Mouse (Mus musculus): ENCODE data around the gene Pias4.
"Not testable (repeated sequence)": the region's sequence is repeated elsewhere in the genome, so short reads cannot be mapped to it uniquely, and the experiment has no call there.

The Pias4 gene

GRCm38 (mm10) chr10:81191342-81191982 lies 23.7 kb upstream of the Pias4 start:
- DNase-seq (ENCODE audit: low spot score in 2 of 2) = no peak

GRCm38 (mm10) chr10:81190912-81191321 lies 23.2 kb upstream of the Pias4 start:
- DNase-seq (ENCODE audit: low spot score in 2 of 2) = no peak

- no peak for DNase-seq (ENCODE audit: low spot score in 2 of 2)
These were observed 22.7 kb upstream of the Pias4 start for GRCm38 (mm10) chr10:81190236-81190911.

- DNase-seq (ENCODE audit: low spot score in 2 of 2) = no peak
These were observed 22.1 kb upstream of the Pias4 start for GRCm38 (mm10) chr10:81189821-81190220.

GRCm38 (mm10) chr10:81187161-81187560 lies 19.4 kb upstream of the Pias4 start:
- DNase-seq (ENCODE audit: low spot score in 2 of 2) = no peak

- no peak for DNase-seq (ENCODE audit: low spot score in 2 of 2)
These were observed 17.0 kb upstream of the Pias4 start for GRCm38 (mm10) chr10:81184765-81185164.

- no peak for DNase-seq (ENCODE audit: low spot score in 2 of 2)
These were observed 16.1 kb upstream of the Pias4 start, which contains the start of gene 4930442H23Rik for GRCm38 (mm10) chr10:81183805-81184204. Gene 4930442H23Rik, minus strand, starts transcription at chr10:81183849.

GRCm38 (mm10) chr10:81182336-81183333 lies 14.9 kb upstream of the Pias4 start, which contains the start of gene Dapk3:
Gene Dapk3, plus strand, starts transcription at chr10:81183005.
- peak; percentile 97 to 99 for DNase-seq (ENCODE audit: low spot score in 2 of 2)

GRCm38 (mm10) chr10:81181860-81182259 lies 14.1 kb upstream of the Pias4 start:
- DNase-seq (ENCODE audit: low spot score in 2 of 2) = not testable (repeated sequence)

- no peak for DNase-seq (ENCODE audit: low spot score in 2 of 2)
These were observed 13.2 kb upstream of the Pias4 start for GRCm38 (mm10) chr10:81180946-81181345.

- DNase-seq (ENCODE audit: low spot score in 2 of 2) = no peak
These were observed 12.0 kb upstream of the Pias4 start for GRCm38 (mm10) chr10:81179451-81180342.

- no peak for DNase-seq (ENCODE audit: low spot score in 2 of 2)
These were observed 11.2 kb upstream of the Pias4 start for GRCm38 (mm10) chr10:81178927-81179326.

GRCm38 (mm10) chr10:81177958-81178712 lies 10.4 kb upstream of the Pias4 start:
- DNase-seq (ENCODE audit: low spot score in 2 of 2) = no peak

- no peak for DNase-seq (ENCODE audit: low spot score in 2 of 2)
These were observed 9.8 kb upstream of the Pias4 start for GRCm38 (mm10) chr10:81177491-81177925.

GRCm38 (mm10) chr10:81176466-81177271 lies 8.9 kb upstream of the Pias4 start, which contains the start of gene Eef2:
Gene Eef2, plus strand, starts transcription at chr10:81176631.
- peak; percentile 96 to 99 for DNase-seq (ENCODE audit: low spot score in 2 of 2)

- no peak for DNase-seq (ENCODE audit: low spot score in 2 of 2)
These were observed 8.3 kb upstream of the Pias4 start for GRCm38 (mm10) chr10:81175936-81176465.

- DNase-seq (ENCODE audit: low spot score in 2 of 2) = not testable (repeated sequence)
These were observed 7.6 kb upstream of the Pias4 start for GRCm38 (mm10) chr10:81175345-81175701.

GRCm38 (mm10) chr10:81174617-81175344 lies 7.1 kb upstream of the Pias4 start:
- peak; percentile 83 to 85 for DNase-seq (ENCODE audit: low spot score in 2 of 2)
